Mouse (Mus musculus) kidney, postnatal 14 days (tissue): ENCODE data around the gene Tmem218.

Experiments used
- DNase-seq: peaks from one replicate; pipeline ENCODE4 v3.0.0; 2022; ENCODE audit warnings: mixed read lengths

The Tmem218 gene

GRCm38 (mm10) chr9:37232201-37233195 lies 24.5 kb downstream of the Tmem218 start:
- no peak for DNase-seq

- no peak for DNase-seq
Observed at GRCm38 (mm10) chr9:37235951-37236737, 28.1 kb downstream of the Tmem218 start.

GRCm38 (mm10) chr9:37242764-37243163 lies 34.7 kb downstream of the Tmem218 start:
- DNase-seq = no peak

- no peak for DNase-seq
Observed at GRCm38 (mm10) chr9:37244600-37244999, 36.6 kb downstream of the Tmem218 start.

- DNase-seq = no peak
Observed at GRCm38 (mm10) chr9:37245404-37245803, 37.4 kb downstream of the Tmem218 start.

GRCm38 (mm10) chr9:37245810-37246209 lies 37.8 kb downstream of the Tmem218 start:
- DNase-seq = no peak

- peak; percentile 45 for DNase-seq
Observed at GRCm38 (mm10) chr9:37247429-37247828, 39.4 kb downstream of the Tmem218 start.

GRCm38 (mm10) chr9:37248381-37248906 lies 40.4 kb downstream of the Tmem218 start:
- DNase-seq = no peak

GRCm38 (mm10) chr9:37249976-37250375 lies 42.0 kb downstream of the Tmem218 start:
- DNase-seq = no peak

- no peak for DNase-seq
Observed at GRCm38 (mm10) chr9:37250631-37251030, 42.6 kb downstream of the Tmem218 start.

- no peak for DNase-seq
Observed at GRCm38 (mm10) chr9:37254531-37255110, 46.6 kb downstream of the Tmem218 start.

- DNase-seq = peak; percentile 77
Observed at GRCm38 (mm10) chr9:37255149-37255888, 47.3 kb downstream of the Tmem218 start, which contains the start of gene Slc37a2. Gene Slc37a2 (minus strand): TSS chr9:37255738.

- DNase-seq = peak; percentile 61
Observed at GRCm38 (mm10) chr9:37255889-37256225, 47.8 kb downstream of the Tmem218 start.

GRCm38 (mm10) chr9:37266622-37267021 lies 58.6 kb downstream of the Tmem218 start:
- DNase-seq = no peak
